ENCODE assay signal across 10 mouse cellular contexts in genomic region chr7:93062189-93062588, GRCm38 (mm10). TPM values are rescaled to one million over a fixed set of nuclear protein-coding genes. Genes with fewer than 3 reads are reported as not detected.
DNase-seq lines count a peak whose midpoint lies in the region; ATAC-seq and TF ChIP-seq lines count a peak whose summit lies in the region.
"Had no signal": no experiment of that assay in that cellular context is flagged by ENCODE, and none has a peak within 500 bp of the region (broad histone marks: within the 10 kb centered on the region; RNA-seq: fewer than 3 reads in every experiment).

No protein-coding gene starts in this region.

- WGBS in forebrain, embryonic 11.5 days, result 10% methylated on average over 6 of the region's 6 CpGs

- H3K27me3 ChIP-seq in forebrain, embryonic 11.5 days (ENCODE audit: control insufficient read depth, insufficient read depth, low read length), result no peaks in the 10 kb centered on the region

- no peak overlapping the region for H3K4me3 ChIP-seq in forebrain, embryonic 11.5 days (ENCODE audit: low read depth, low read length)
- no peak overlapping the region for H3K4me3 ChIP-seq in gastrocnemius, adult 2 months
- H3K4me3 ChIP-seq: heart, embryonic 10.5 days had no signal

- H3K4me2 ChIP-seq in forebrain, embryonic 11.5 days (ENCODE audit: low read depth, low read length, severe bottlenecking), result no peak overlapping the region

- H3K9ac ChIP-seq in forebrain, embryonic 11.5 days (ENCODE audit: low read length), result no peak overlapping the region

- peaks cover 11% of the 10 kb centered on the region; the same call in 1 of the 2 replicates for H3K4me1 ChIP-seq in forebrain, embryonic 11.5 days (replicated peaks; ENCODE audit: control insufficient read depth, insufficient read depth, low read length)
- H3K4me1 ChIP-seq: heart, embryonic 10.5 days had no signal

- no peak for TF ChIP-seq CTCF in gastrocnemius, adult 2 months (IDR thresholded peaks at IDR 0.05)

- intact Hi-C loops in gastrocnemius, adult 2 months (cut with DNase I), result no loop called here

- DNase-seq in cerebellum, postnatal 10 days, result peak; percentile 35 to 45
- no peak for DNase-seq in cerebellum, adult 11 months
- peak; percentile 83 for DNase-seq in forebrain, embryonic 11.5 days (ENCODE audit: low spot score)
- DNase-seq in layer of hippocampus, postnatal 14 days (ENCODE audit: low spot score in 2 of 2), result peak; percentile 41 to 63
- DNase-seq in neural tube, embryonic 10.5 days (ENCODE audit: extremely low spot score, low spot score), result peak; percentile 38
- no peak for DNase-seq in testis, postnatal 14 days (ENCODE audit: low spot score)
- no peak for DNase-seq in gastrocnemius, adult 2 months
- no peak for DNase-seq in urinary bladder, postnatal 10 days (ENCODE audit: low spot score)
- DNase-seq: lung, postnatal 36 days had no signal

- peak; percentile 94 for ATAC-seq in forebrain, embryonic 11.5 days (replicated peaks; ENCODE audit: low FRiP score)

- H3K36me3 ChIP-seq in forebrain, embryonic 11.5 days (ENCODE audit: control insufficient read depth, insufficient read depth, low read length), result no peaks in the 10 kb centered on the region
- H3K36me3 ChIP-seq: heart, embryonic 10.5 days had no signal

- H3K9me3 ChIP-seq in forebrain, embryonic 11.5 days (ENCODE audit: control insufficient read depth, low read length), result peaks cover 3% of the 10 kb centered on the region; the same call in 1 of the 2 replicates
- H3K9me3 ChIP-seq: heart, embryonic 10.5 days had no signal

- H3K27ac ChIP-seq in forebrain, embryonic 11.5 days (ENCODE audit: low read depth, low read length), result peak overlapping the region; percentile 71
- H3K27ac ChIP-seq in gastrocnemius, adult 2 months, result no peak overlapping the region
- H3K27ac ChIP-seq: heart, embryonic 10.5 days had no signal

RNA-seq across cellular contexts. Expression of gene Fam181b, which starts 17.5 kb away (rescaled TPM):
- 49.5 and 51.4 TPM in 2 replicates for polyA plus RNA-seq in forebrain, embryonic 11.5 days (2014; fragmentation: Nextera tagmentation; extraction: Ambion mirVana)
- total RNA-seq in layer of hippocampus, postnatal 14 days (2021), result 10 to 100 TPM; 22.2 to 22.7 TPM
- 1 to 10 TPM; 1.1 to 1.4 TPM for total RNA-seq in gastrocnemius, adult 2 months (2021)

Comparison
In these comparisons a context has a peak if more than half of its experiments do, and no peak if none do; other contexts are left out.
1. DNase-seq: peak in cerebellum, postnatal 10 days (2 of 2), forebrain, embryonic 11.5 days (single experiment), layer of hippocampus, postnatal 14 days (2 of 2) and neural tube, embryonic 10.5 days (single experiment); none in cerebellum, adult 11 months (single experiment), testis, postnatal 14 days (single experiment), gastrocnemius, adult 2 months (single experiment) and urinary bladder, postnatal 10 days (single experiment).
2. RNA of gene Fam181b, which starts 17.5 kb away (total RNA-seq): 22.2 to 22.7 TPM in layer of hippocampus, postnatal 14 days; 1.1 to 1.4 TPM in gastrocnemius, adult 2 months; every median in the first group is over 4 times any median in the second.